Mouse (Mus musculus) cerebellum, adult 2 months (tissue): ENCODE measurements around the gene Ano4.

Source experiments
- CTCF ChIP-seq: fragments of 200-500 bp; IDR thresholded peaks from 2 replicates; pipeline ENCODE4 v1.5.1; 2011; ENCODE audit warnings: low read depth, mild to moderate bottlenecking, control low read depth, low read length, moderate library complexity, borderline replicate concordance; ENCODE audit not compliant: insufficient read depth
- POLR2A ChIP-seq: fragments of 200-500 bp; IDR thresholded peaks from 2 replicates; pipeline ENCODE4 v1.6.1; 2011; ENCODE audit warnings: low read length, control low read depth, borderline replicate concordance; ENCODE audit not compliant: insufficient read depth

DNA sequence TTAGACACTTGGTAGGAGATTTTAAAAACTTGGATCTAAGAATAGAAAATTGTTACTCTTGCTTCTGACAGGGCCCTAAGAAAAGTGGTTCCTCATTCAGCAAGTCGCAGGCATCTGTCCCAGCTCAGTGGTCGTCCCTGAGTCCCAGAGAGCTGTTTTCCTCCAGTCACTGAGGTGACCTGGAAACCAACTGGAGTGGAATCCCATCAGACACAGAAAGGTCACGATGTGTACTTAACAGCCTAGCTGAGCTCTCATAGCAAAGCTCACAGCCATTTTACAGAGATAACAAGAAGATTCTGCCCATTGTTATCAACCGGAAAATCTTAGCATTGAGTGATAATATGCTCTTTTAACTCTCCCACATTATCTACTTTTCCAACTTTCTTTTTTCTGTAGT, 365.1 kb downstream of the Ano4 start:
- no peak for TF ChIP-seq CTCF
- TF ChIP-seq POLR2A, result no peak
